Mouse (Mus musculus) forebrain, embryonic 14.5 days (tissue): ENCODE measurements at regions not wholly inside any gene's neighbourhood (a gene's known extent, or its start where the extent isn't known, plus 50 kb on each side); places are given as distances from the start of the nearest gene placed in this dataset.

Experiments
- ATAC-seq: fragments of 200-750 bp; cut with Nextera tagmentation; 2 replicates; pipeline ENCODE4 v1.8.0; 2017; ENCODE audit warnings: mild to moderate bottlenecking, moderate library complexity
- DNase-seq: peaks from one replicate; pipeline ENCODE4 v3.0.0-alpha.2; 2015; ENCODE audit warnings: low spot score
- H3K27ac ChIP-seq: fragments of 300-500 bp; sonication (generic); 2 replicates; pipeline ENCODE4 v1.5.1; 2014; ENCODE audit warnings: low read depth, mild to moderate bottlenecking, control low read depth, low read length, moderate library complexity
- H3K27me3 ChIP-seq: fragments of 300-500 bp; sonication (generic); replicated peaks from 2 replicates; pipeline ENCODE4 v1.6.1; 2014; ENCODE audit warnings: low read length, control low read depth, mixed read lengths; ENCODE audit not compliant: control insufficient read depth, insufficient read depth
- H3K36me3 ChIP-seq: fragments of 300-500 bp; sonication (generic); 2 replicates; pipeline ENCODE4 v1.6.1; 2014; ENCODE audit warnings: low read length, control low read depth; ENCODE audit not compliant: control insufficient read depth, insufficient read depth
- H3K4me1 ChIP-seq: fragments of 300-500 bp; sonication (generic); 2 replicates; pipeline ENCODE4 v1.6.1; 2014; ENCODE audit warnings: antibody characterized with exemption, low read length, control low read depth; ENCODE audit not compliant: control insufficient read depth, insufficient read depth
- H3K4me2 ChIP-seq: fragments of 300-500 bp; sonication (generic); 2 replicates; pipeline ENCODE4 v1.6.1; 2014; ENCODE audit warnings: mild to moderate bottlenecking, control low read depth, low read length
- H3K4me3 ChIP-seq: fragments of 300-500 bp; sonication (generic); 2 replicates; pipeline ENCODE4 v1.5.1; 2014; ENCODE audit warnings: low read depth, low read length, control low read depth
- H3K9ac ChIP-seq: fragments of 300-500 bp; sonication (generic); 2 replicates; pipeline ENCODE4 v1.6.1; 2014; ENCODE audit warnings: mild to moderate bottlenecking, low read length, control low read depth, moderate library complexity
- H3K9me3 ChIP-seq: fragments of 300-500 bp; sonication (generic); replicated peaks from 2 replicates; pipeline ENCODE4 v1.6.1; 2016; ENCODE audit warnings: low read length, control low read depth, mixed read lengths; ENCODE audit not compliant: control insufficient read depth
- WGBS: fragments of 180-500 bp; shearing (Covaris S2); extraction: QIAGEN DNeasy Blood & Tissue Kit; methylation state at CpG from one replicate; pipeline ENCODE4 v1.1.7; 2014; 5-methylcytosine and 5-hydroxymethylcytosine counted together

DNA sequence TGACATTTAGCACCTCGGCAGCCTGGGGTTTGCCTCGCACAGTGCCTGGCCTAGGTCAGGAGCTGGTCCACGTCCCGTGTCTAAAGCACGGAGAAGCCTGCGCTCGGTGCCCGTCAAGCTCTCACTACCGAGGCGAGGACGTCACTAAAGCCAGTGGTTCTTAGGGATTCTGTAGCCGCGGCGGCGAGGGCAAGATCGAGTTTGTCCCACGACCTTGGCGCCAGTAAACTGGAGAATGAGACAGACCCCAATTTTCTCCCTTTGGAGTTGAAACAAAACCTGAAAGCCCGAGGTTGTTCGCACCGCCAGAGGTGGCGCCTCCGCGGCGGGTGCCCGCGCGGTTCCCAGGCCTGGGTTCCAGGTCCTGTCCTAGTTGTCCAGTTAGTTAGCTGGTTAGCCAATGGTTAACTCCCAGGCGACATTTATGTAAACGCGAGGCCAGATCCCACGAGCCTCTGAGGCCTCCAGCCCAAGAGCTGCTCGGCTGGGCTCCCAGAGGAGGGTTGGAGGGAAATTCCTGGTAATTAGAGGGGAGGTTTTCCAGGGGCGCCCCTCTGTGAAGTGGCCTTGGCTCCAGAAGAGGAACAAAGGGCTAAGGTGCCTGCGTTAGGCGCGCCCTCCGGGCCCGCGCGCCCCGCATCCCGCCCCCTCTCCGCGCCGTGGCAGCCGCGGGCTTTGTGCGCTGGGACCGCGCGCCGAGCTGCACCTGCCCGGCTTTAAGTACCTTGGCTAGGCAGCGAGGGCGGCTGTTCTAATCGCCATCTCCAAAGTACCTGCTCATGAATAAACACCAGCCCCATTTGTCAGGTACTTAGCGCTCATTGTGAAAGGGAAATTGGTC is 74.0 kb downstream of the Rhcg start:
- WGBS, result 2% methylated on average over 52 of the region's 58 CpGs
- peak overlapping the region; percentile 64 for H3K4me2 ChIP-seq
- H3K27ac ChIP-seq, result peak overlapping the region; percentile 95
- peak; percentile 67 for ATAC-seq
- H3K9me3 ChIP-seq, result no peaks in the 10 kb centered on the region
- H3K4me3 ChIP-seq, result peak overlapping the region; percentile 25
- H3K36me3 ChIP-seq, result no peaks in the 10 kb centered on the region
- H3K4me1 ChIP-seq, result peaks cover 71% of the 10 kb centered on the region
- no peaks in the 10 kb centered on the region for H3K27me3 ChIP-seq
- DNase-seq, result peak; percentile 83
- H3K9ac ChIP-seq, result peak overlapping the region; percentile 68

DNA sequence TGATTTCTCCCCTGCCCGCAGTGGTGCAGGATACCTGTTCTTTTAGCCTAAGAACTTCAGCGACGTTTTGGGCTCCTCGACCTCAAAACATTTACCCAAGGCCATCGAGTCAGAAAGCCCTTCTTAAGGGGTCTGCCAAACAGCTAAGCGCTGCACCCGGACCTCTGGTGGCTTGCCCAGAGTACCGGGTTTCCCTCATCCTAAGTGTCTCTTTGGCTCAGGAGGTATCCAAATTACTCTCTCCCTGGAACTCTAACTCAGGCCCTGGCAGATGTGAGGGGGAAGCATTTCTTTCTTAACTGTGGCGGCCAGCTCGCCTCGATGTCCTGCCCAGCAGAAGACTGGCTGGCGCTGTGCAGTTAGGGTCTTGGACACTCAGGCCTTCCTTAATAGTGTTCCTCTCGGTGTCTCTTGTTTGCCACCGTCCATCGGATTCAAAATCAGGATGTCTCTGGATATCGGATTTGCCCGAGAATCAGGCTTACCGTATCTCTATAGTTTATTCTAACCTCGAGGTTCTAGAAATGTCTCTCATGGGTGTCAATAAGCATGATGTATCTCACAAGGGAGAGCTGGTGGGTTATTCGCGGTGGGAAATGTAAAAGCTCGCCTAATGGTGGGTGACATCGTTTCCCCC is 75.0 kb downstream of the Rhcg start:
- peak overlapping the region; percentile 64 for H3K4me2 ChIP-seq
- WGBS, result 8% methylated on average over 23 of the region's 23 CpGs

GRCm38 (mm10) chr7:79540246-79540645 is 74.1 kb upstream of the Polg start:
- Histone ChIP-seq H3K27me3 (no peaks in the 10 kb centered on the region), H3K36me3 (no peaks in the 10 kb centered on the region), H3K4me2 (no peak overlapping the region), H3K4me3 (no peak overlapping the region), H3K27ac (peak overlapping the region; percentile 59; the same call in 1 of the 2 replicates), H3K9me3 (no peaks in the 10 kb centered on the region), H3K9ac (peak overlapping the region; percentile 32; the same call in 1 of the 2 replicates), H3K4me1 (peaks cover 54% of the 10 kb centered on the region)
- DNase-seq (peak; percentile 37), ATAC-seq (no peak)
- WGBS, result 35% methylated on average over 2 of the region's 2 CpGs

More for the DNA sequence above, 75.0 kb downstream of the Rhcg start:
- ATAC-seq (no peak), DNase-seq (peak; percentile 36)
- H3K36me3 ChIP-seq, result no peaks in the 10 kb centered on the region
- H3K4me1 ChIP-seq, result peaks cover 71% of the 10 kb centered on the region
- H3K27ac ChIP-seq, result peak overlapping the region; percentile 95
- H3K4me3 ChIP-seq, result no peak overlapping the region
- peak overlapping the region; percentile 68 for H3K9ac ChIP-seq
- H3K9me3 ChIP-seq, result no peaks in the 10 kb centered on the region
- H3K27me3 ChIP-seq, result no peaks in the 10 kb centered on the region

- peak overlapping the region; percentile 100; the same call in 1 of the 2 replicates for H3K27ac ChIP-seq
- H3K4me1 ChIP-seq, result peaks cover 54% of the 10 kb centered on the region
- peak overlapping the region; percentile 32; the same call in 1 of the 2 replicates for H3K9ac ChIP-seq
- no peaks in the 10 kb centered on the region for H3K27me3 ChIP-seq
- peak overlapping the region; percentile 86; the same call in 1 of the 2 replicates for H3K4me2 ChIP-seq
- no peak overlapping the region for H3K4me3 ChIP-seq
- 11% methylated on average over 3 of the region's 3 CpGs for WGBS
- no peaks in the 10 kb centered on the region for H3K36me3 ChIP-seq
- ATAC-seq (no peak), DNase-seq (peak; percentile 69)
- H3K9me3 ChIP-seq, result no peaks in the 10 kb centered on the region
Observed at GRCm38 (mm10) chr7:79539426-79539825, 73.3 kb upstream of the Polg start.

DNA sequence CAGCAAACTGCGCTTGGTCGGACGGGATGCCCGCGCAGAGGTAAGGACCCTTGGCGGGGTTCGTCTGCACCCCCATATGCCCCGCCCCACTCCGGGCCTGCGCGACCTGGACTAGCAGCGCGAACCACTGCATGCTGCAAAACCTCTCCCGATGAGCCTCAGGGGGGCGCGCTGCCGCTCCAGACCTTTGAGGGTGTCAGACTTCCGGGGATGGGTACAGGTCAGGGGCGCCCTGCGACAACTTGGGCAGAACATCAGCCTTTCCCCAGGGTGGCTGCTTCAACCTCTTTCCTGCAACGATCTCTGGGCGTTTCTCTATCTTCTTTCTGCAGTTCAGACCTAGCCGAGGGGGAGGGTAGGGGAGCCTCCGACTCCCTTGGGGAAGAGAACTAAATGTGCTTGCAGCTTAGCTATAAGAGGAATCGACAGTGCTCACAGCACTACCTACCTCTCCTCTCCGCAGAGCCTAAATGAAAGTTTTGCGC is 70.0 kb upstream of the Polg start:
- 0% methylated on average over 25 of the region's 27 CpGs for WGBS

DNA sequence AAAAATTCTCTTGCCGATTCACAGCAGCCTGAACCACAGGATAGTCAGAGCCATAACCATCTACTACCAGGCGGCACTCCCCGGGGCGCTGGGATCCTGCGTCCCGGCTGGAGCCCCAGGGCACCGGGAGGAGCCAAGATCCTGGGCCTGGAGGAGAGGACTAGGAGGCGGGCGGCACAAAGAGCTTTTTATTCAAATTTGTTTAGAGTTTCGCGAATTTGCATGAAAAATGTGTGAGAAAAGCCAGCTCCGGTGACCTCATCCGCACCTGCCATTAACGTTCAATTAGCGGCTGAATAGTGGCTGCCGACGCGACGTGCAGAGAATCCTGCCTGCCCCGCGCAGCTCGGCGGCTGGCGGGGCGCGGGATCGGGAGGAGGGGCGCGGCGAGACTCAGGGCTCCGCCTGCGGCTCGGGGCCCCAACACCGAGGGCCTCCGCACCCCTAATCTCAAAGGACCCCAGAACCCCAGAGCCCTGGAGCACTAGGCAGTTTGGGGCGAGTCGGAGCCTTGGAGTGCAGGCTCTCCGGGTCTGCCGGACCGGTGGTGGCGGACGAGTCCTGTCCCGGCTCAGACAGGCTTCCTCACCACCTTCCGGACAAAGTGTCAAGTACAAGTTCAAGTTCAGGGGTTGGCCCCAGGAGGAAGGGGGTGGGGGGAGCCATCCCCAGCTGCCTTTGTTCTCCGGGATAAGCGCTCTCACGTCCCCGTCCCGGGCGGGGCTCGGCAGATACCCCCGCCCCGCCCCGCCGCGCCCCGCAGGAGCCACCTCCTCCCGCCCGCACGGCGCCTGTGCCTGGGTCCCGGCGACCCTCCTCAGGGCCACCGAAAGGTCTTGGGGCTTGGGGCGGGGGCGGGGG is 69.3 kb upstream of the Polg start:
- Histone ChIP-seq H3K4me2 (peak overlapping the region; percentile 86), H3K4me1 (peaks cover 68% of the 10 kb centered on the region)
- ATAC-seq, result peak; percentile 71

More for the DNA sequence above, 70.0 kb upstream of the Polg start:
- DNase-seq, result peak; percentile 93
- peaks cover 66% of the 10 kb centered on the region for H3K4me1 ChIP-seq
- H3K9ac ChIP-seq, result peak overlapping the region; percentile 96
- peaks cover 23% of the 10 kb centered on the region for H3K36me3 ChIP-seq
- peak; percentile 74 for ATAC-seq
- peak overlapping the region; percentile 100 for H3K27ac ChIP-seq
- no peaks in the 10 kb centered on the region for H3K9me3 ChIP-seq
- H3K4me3 ChIP-seq, result peak overlapping the region; percentile 54
- H3K4me2 ChIP-seq, result peak overlapping the region; percentile 86
- H3K27me3 ChIP-seq, result no peaks in the 10 kb centered on the region

GRCm38 (mm10) chr7:79534819-79535218 is 68.7 kb upstream of the Polg start:
- DNase-seq (peak; percentile 78), ATAC-seq (peak; percentile 33)
- Histone ChIP-seq H3K4me3 (peak overlapping the region; percentile 54), H3K27me3 (no peaks in the 10 kb centered on the region), H3K36me3 (peaks cover 36% of the 10 kb centered on the region), H3K4me2 (peak overlapping the region; percentile 86), H3K4me1 (peaks cover 68% of the 10 kb centered on the region), H3K27ac (peak overlapping the region; percentile 100), H3K9ac (peak overlapping the region; percentile 96), H3K9me3 (no peaks in the 10 kb centered on the region)
- 2% methylated on average over 7 of the region's 7 CpGs for WGBS

More for the DNA sequence above, 69.3 kb upstream of the Polg start:
- Histone ChIP-seq H3K27me3 (no peaks in the 10 kb centered on the region), H3K4me3 (peak overlapping the region; percentile 54), H3K27ac (peak overlapping the region; percentile 100), H3K9me3 (no peaks in the 10 kb centered on the region), H3K36me3 (peaks cover 29% of the 10 kb centered on the region), H3K9ac (peak overlapping the region; percentile 96)
- DNase-seq, result peak; percentile 96
- under 1% methylated on average over 55 of the region's 66 CpGs for WGBS

DNA sequence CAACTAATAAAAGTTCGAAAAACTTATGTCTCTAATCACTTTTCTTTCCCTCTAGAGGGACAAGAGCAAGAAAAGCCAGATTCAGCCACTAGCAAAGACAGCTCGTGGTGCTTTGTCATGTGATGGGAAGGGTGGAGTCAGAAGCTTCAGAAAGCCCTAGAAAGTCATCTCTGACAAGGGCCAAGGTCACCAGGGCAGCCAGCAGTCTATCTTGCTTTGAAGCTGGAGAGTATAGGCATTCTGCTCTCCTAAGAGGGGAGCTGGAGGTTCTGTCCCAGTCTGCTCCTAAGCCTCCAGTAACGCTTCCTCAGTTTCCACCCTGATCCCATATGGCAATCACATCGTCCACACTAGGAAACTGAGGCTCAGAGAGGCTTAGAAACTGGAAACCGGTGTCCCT is 68.2 kb upstream of the Polg start:
- Histone ChIP-seq H3K4me2 (peak overlapping the region; percentile 86), H3K9me3 (no peaks in the 10 kb centered on the region), H3K27me3 (no peaks in the 10 kb centered on the region), H3K27ac (peak overlapping the region; percentile 100), H3K9ac (peak overlapping the region; percentile 96), H3K4me1 (peaks cover 68% of the 10 kb centered on the region), H3K36me3 (peaks cover 40% of the 10 kb centered on the region), H3K4me3 (0 out of 2 replicates have a peak overlapping the region, but pooled peaks have one; percentile 54)
- DNase-seq (peak; percentile 54), ATAC-seq (no peak)
- WGBS, result 4% methylated on average over 5 of the region's 5 CpGs
